Mouse (Mus musculus): Measurements from ENCODE around the gene Il20rb. TPM values are rescaled to one million over a fixed set of nuclear protein-coding genes. Genes with fewer than 3 reads are reported as not detected.

Il20rb gene
- 23.2 and 25.0 TPM in 2 replicates for polyA plus RNA-seq (2012; rRNA removed)

DNA sequence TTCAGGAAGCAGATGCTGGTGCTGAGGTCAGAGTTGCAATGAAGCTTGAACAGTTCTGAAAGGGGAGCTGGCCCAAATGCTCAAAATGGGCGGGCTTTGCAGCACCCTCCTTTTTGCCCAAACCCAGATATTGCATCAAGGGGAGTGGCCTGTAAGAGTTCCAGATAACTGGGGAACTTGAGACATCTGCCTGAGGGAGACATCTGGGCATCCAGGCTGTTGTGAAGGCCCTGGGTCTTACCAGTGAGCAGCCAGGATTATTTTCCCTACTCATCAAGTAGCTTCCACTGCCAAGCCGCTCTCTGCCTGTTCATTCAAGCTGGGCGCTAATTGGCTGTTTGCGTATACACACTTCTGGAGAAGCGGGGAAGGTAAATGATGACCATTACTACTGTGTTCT is at the start of gene Il20rb:
Gene Il20rb, minus strand, starts transcription at position 358 of the 400 bp plus-strand sequence.
- no peak for DNase-seq (ENCODE audit: low read depth)

DNA sequence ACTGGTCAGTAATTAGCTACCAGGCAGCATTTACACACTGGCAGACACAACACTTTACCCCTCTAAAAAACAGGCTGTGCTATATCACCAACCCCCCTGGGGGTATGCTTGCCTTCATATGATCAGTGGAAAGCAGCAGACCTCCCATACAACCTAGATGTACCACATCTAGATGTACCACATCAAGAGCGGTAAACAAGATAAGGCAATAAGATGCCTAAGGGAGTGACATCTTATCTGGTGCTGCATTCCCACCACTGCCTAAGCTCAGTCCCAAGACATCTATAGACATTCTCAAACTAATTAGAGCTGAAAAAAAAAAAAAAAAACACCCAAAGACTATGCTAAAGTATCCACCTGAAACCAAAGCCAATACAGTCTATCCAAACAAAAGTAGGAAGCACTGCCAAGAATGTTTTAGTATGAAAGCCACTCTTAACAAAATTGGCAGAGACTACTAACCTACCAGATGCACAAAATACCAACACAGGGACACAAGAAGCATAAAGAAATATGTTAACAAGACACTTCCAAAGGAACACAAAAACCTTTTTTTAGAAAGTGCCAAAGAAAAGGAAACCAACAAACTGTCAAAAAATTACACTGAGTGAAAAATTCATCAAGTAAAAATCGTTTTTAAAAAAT is 49.2 kb upstream of the Il20rb start:
- no peak for DNase-seq (ENCODE audit: low read depth)

DNA sequence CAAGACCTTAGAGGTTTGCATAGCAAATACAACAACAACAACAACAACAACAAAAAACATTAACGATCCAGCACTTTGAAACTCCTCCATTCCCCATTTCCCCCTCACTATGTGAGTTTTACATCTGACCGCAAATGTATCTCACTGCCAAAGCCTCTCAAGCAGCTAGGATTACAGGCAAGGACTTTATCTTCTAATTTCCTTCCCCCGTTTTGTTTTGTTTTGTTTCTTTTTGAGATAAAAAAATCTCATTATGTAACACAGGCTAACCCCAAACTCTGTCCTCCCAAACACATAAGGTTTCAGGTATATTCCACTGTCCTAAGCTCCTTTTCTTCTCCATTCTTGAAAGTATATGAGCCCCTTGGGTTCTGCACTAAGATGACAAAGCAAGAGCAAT is 48.1 kb upstream of the Il20rb start:
- DNase-seq (ENCODE audit: low read depth) = no peak

DNA sequence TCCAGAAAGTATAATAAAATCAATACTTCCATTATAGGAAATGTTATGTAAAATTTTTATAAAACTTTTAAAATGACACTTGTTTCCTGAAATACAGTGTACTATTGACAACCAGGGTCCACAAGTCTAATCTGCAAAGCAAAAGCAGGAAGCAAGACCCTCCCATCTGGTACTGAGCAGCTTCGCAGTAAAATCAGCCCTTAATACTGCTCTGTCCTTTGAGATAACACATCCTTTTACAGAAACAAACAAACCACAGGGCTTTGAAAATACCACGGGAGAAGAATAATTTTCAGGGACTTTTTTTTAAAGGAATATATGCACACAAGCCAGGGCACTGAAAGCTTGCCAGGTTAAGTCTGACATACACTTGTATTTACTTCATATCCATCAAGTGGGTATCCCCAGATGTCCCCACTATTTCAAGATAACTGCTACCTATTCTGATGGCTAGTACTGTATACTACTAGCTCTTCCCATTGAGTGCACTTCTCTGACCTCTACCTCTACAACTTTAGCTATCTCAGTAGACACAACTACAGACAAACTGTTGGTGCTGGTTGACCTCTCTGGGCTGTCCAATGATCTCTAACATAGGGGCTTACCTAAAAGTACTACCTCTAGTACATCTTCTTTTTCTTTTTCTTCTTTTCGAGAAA is 46.4 kb upstream of the Il20rb start:
- DNase-seq (ENCODE audit: low read depth) = no peak

DNA sequence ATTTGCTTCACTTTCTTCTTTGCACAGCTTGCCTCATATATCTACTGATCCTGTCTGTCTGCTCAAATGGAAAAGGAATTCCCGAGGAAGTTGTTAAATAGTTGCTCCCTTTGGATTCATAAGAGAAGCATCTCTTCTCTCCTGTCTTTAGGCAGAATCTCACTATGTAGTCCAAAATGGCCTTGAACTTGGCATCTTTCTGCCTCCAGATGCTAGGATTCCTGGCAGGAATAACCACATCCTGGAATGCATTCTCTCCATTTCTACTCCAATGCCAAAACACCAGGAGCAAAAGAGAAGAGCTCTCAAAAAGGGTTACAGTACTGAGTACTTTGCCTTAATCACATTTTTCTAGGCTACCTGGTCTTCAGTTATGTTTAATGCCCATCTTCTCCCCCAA is 44.7 kb upstream of the Il20rb start:
- no peak for DNase-seq (ENCODE audit: low read depth)

DNA sequence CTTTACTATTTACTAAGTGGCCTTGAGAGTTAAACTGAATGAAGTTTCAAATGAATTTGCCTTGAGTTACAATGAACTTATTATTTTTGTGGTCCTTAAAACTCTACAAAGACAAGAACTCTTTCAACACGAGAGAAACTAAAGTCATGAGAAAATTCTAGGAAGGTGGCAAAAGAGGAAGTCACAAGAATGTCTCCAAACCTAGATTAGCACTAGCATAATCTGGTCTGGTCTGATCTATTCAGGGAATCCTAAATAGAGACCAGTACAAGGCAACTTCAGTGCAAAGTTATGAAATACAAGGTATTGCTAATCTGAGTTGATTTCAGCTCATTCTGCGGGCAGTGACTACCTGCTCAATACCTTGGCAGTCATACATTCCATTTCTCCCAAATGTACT is 38.6 kb upstream of the Il20rb start:
- no peak for DNase-seq (ENCODE audit: low read depth)

DNA sequence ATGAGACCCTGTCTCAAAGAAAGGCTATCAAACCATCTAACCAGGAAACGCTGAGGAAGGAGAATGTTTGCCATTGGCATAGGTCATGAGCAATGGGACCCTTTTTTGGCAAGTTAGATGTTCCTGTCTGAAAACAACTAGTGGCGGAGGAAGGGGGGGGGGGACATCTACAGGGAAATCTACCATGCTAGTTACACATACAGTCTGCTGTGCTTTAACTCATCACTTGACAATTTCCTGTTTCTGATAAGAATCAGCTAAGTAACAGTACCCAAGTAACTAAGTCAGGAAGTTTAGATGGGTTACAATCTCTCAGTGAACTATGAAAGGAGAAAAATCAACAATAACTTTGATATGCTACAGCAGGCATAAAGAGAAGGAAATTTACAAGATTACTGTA is 35.4 kb upstream of the Il20rb start:
- DNase-seq (ENCODE audit: low read depth) = no peak

DNA sequence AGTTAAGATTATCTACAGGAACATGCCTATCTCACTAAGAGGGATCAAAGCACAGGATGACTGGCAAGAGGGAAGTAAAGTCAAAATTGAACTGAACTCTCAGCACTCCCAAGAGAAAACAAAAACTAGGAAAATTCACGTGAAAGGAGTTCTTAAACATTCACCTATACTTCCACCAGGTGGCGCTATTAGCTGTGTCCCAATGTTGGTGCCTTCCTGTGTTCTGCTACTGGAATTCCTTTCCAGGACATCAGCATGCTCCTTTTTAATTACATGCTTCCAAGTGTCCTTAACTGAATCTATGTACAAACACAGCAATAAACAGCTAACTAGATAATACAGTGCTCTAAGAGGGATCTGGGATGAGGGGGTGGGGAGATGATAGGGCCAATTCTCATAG is 34.0 kb upstream of the Il20rb start:
- no peak for DNase-seq (ENCODE audit: low read depth)

DNA sequence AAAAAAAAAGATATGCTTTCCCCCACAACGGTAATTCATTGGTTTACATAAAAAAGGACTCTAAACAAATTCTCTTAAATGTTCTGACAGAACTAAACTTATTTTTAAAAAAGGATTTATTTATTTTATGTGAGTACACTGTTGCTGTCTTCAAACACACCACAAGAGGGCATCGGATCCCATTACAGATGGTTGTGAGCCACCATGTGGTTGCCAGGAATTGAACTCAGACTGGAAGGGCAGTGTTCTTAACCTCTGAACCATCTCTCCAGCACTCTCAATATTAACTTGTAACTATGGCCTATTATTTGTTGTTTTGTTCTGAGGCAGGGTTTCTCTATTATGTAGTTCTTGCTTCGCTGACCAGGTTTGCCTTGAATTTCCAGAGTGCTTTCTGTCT is 33.4 kb upstream of the Il20rb start:
- DNase-seq (ENCODE audit: low read depth) = no peak

DNA sequence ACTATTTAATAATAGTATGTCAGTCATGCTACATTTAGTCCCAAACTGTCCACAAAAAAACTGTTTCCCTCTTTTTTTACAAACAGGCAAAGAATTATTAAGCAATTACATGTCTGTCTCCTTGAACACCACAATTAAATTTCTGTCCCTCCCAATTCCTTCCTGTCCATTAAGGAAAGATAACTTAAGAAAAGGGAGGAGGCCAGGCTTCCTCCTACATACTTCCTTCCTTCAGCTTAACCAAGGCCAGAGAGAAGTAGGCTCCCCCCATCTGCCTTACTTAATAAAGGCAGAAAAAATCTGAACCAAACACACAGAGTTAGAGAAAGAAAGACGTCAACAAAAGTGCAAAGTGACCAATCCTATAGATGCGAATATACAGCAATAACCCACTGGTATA is 21.0 kb upstream of the Il20rb start:
- DNase-seq (ENCODE audit: low read depth) = no peak

DNA sequence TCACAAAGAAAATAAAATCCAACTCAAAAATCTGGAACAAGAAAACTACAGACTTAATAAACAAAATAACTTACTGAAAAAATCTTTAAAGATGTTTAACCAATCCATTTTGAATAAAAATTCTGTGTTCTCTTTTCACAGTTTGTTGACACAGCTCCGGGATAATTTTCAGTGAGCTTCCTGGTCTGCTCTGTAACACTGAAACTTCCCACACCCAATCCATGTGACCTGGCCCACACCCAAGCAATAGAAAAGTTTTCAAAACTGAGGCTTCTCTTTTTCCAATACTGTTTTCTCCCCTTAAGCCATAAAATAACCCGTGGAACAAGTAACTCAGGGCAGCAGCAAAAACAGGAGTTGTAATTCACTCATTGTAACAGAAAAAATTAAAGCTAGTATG is 20.1 kb upstream of the Il20rb start:
- DNase-seq (ENCODE audit: low read depth) = no peak

DNA sequence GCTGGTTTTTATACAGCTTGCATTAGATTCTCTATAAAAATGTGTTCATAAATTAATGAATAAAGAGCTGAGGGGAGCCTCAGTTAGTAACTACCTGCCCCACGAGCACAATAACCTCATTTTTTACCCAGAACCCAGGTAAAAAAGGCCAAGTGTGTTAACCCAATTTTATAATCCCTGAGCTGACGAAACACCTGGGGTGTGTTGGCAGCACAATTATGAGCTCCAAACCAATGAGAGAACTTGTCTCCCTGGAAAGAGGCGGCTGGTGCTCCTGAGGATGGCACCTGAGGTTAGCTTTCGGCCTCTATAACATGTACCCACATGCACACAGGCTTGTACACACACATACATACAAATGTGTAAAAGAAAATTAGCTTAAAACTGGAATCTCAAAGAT is 18.9 kb upstream of the Il20rb start:
- no peak for DNase-seq (ENCODE audit: low read depth)

DNA sequence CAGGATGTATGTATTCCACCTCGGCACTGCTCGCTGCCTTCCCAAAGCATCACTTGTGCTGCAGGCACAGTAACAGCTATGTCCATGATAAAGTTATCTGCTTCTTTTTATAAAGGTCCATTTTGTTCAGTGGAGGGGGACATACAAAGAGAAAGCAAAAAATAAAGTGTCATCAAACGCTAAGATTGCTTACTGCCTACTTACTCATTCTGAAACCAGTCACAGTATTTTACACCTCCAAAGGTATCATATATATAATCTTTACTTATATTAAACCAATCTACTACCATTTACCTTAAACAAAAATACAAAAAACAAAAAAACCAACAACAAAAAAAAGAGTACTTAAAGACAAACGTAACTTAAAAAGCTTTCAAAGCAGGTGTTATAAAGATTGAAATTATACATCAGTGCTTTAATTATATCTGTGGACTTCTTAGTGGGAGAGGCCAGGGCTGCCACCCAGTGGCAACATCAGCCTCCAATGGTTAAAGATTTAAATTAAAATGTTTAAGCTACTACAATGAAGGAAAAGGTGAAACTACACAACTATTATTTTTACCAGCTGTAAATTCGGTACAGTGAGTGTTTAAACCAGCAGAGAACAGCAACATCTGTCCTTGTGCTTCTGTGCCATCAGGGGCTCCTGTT is 7.1 kb upstream of the Il20rb start:
- no peak for DNase-seq (ENCODE audit: low read depth)

DNA sequence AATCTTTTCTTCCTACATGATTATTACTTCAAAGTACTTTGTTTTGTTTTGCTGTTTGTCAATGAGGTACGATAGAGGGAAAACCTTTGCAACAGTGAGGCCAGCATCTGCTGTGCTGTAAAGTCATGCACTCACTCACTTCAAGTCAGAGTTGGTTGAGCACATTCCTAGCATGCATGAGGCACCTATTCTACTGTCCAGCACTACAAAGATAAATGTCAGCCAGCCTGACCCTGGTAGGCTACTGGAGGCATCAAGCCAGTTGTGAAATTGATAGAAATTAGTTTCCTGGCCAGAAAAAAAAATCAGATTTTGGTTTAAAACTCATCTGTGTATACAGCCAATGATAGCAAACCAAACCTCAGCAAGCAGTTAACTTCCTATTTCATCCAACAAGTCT is 4.8 kb upstream of the Il20rb start:
- no peak for DNase-seq (ENCODE audit: low read depth)

DNA sequence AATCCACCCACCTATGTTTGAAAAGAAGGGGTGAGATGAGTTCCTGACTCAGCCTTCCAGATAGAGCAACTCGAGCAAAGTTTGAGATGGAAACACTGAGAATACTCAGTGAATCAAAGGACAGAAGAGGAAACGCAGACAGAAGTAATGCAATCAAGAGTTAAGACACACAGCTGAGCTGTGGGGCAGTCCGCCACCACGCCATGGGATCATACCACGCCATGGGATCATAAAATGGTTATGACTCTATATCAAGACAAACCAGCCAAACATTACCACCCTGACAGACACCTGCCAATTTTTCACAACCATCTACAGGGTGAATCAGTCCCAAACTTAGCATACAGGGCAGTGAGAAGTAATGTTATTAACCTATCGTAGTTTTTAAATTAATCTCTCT is 2.4 kb upstream of the Il20rb start:
- DNase-seq (ENCODE audit: low read depth) = no peak

DNA sequence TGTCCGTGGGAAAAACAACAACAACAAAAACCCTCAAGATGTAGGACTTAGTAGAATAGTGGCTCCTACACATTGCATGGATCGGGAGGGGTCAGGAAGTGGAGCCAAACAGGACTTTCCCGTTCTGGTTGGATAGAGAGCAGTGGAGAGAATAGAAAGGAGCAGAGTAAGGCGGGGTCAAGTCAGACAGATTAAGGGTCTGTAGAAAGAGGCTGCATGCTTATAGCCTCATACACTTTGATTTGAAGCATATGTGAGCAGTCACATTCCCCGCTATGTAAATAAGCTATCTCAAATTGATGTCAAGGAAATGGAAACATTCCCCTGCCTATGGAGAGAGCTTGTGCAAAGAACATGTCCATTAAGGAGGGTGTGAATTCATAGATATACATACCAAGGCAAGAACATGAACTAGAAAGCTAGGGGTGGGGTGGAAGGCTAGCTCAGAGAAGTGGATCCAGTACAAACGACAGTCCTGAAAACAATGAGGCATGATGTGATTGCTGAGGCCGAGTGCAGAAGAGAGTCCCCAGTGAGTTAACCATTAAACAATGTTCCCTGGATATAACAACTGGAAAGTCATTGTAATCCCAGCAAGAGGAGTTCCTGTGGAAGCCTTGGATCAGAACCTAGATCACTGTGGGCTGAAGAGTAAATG is 1.6 kb upstream of the Il20rb start:
- no peak for DNase-seq (ENCODE audit: low read depth)

DNA sequence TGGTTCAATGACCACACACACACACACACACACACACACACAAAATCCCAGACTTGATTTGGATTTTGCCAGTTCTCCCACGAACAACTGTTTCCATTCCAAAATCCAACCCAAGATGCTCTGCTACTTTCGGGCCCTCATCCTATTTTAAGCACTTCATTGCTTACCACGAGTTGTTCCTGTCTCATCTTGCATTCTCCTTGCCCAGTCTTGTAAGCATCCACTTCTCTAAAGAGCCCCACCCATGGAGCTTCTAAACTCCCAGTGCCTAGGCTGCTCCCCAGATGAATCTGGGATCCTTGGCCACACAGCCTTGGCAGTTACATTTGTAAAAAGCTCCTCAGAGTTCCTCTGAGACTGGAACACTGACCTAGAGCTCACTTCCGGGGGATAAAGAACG is 3.3 kb downstream of the Il20rb start:
- no peak for DNase-seq (ENCODE audit: low read depth)

DNA sequence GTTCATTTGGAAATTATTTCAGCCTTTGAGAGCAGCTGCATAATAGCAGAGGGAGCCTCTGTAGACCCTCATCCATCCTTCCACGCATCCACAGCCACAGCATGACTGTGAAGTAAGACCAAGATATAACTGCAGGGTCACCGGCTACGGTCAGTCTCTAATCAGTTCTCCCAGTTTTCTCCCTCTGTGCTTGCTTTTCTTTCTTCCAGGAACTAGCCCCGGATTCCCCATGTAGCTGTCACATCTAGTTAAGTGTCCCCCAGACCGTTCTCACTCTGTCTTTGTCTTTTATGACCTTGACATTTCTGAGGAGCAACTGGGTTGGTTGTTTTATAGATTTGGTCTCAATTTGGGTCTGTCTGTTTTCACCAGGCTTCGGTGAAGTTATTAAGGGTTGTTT is 5.0 kb downstream of the Il20rb start:
- DNase-seq (ENCODE audit: low read depth) = no peak

DNA sequence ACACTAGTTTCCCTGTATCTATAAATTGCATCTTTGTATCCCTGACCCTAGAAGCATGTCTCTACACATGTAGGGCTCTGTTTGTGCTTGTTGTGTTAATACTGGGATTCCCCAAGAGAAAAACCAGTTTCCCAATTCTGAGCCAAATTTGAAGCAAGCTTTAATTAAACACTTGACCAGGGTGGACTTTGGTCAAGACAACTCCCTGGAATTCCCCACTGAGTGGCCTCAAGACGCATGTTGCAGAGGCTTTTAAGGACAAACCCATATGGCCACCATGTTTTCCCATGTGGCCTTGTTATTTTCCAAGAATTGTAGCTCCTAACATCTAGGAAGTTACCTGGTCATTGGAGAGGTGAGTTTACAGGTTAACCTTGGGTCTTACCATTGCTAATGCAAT is 12.5 kb downstream of the Il20rb start:
- no peak for DNase-seq (ENCODE audit: low read depth)

DNA sequence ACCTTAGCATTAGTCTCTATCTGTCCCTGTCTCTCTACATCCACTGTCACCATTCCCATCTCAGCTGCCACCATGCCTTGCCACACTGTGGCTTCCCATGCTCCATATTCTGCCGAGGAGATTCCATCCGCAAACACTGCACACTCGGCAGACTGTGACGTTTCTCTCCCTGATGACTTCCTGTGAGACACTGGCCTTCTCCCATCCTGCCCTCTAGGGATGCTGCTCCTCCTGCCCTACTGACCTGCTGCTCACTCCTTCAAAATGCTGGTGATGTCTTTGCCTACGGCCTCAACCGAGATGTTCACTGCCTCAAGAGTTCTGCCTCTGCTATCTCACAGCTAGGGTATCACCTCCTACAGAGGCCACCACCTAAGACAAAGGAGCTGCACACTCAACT is 13.2 kb downstream of the Il20rb start:
- no peak for DNase-seq (ENCODE audit: low read depth)

DNA sequence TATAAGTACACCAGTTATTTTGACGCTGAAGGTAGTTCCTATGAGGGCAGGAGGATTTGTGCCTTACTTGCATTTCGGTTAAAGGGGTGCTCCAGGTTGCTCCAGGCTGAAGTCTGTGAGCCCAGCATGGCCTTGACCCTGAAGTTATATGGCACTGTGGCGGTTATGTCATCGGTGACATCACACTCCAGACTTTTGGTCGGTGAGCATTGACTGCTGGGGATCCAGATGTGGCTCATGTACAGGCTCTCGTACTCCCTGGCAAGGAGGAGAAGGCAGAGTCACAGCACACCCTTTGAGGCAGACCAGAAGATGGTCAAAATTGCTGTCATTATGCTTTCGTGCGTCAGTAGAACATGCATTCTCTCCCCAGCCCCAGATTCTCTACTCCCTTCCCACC is 13.7 kb downstream of the Il20rb start:
- no peak for DNase-seq (ENCODE audit: low read depth)

DNA sequence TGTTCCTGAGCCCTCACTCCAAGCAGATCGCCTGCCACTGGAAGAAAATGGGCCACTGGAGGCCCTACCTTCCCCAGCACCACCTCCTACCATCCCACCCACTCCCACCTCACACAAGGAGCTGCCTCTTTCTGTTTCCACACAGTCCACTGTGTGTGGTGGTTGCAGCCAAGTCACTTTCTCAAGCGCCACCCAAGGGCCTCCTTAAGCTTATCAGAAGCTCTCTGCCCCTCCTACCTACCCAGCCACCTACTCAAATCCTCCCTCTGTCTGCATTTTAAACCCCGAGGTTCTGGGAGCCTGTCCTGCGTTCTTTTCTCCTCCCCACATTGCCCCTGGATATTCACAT is 15.0 kb downstream of the Il20rb start:
- DNase-seq (ENCODE audit: low read depth) = no peak
